Mouse (Mus musculus) kidney, adult 2 months (tissue): Measurements from ENCODE around the gene Arhgap45.

Source experiments
- CTCF ChIP-seq: fragments of 200-500 bp; conservative IDR thresholded peaks from 2 replicates; pipeline ENCODE4 v1.5.1; 2011; ENCODE audit warnings: low read depth, mild to moderate bottlenecking, control low read depth, low read length, moderate library complexity, mixed read lengths; ENCODE audit not compliant: insufficient read depth, insufficient read length
- POLR2A ChIP-seq: fragments of 200-500 bp; IDR thresholded peaks from one replicate; pipeline ENCODE4 v1.6.1; 2011; ENCODE audit warnings: low read depth, low read length, control low read depth

GRCm38 (mm10) chr10:79997819-79998218 lies 18.6 kb upstream of the Arhgap45 start:
- TF ChIP-seq CTCF, result no peak
- TF ChIP-seq POLR2A, result no peak
